Mouse (Mus musculus) brain, embryonic 14.5 days (tissue): ENCODE results near the gene Dmrtc2.

ENCODE experiments used
- CTCF ChIP-seq: fragments of 200-500 bp; IDR thresholded peaks from 2 replicates; pipeline ENCODE4 v1.5.1; 2012; ENCODE audit warnings: inconsistent platforms, mild to moderate bottlenecking, moderate library complexity, borderline replicate concordance; ENCODE audit not compliant: insufficient read depth, insufficient read length; ENCODE audit errors: extremely low read depth
- POLR2A ChIP-seq: fragments of 200-500 bp; IDR thresholded peaks from 2 replicates; pipeline ENCODE4 v1.6.1; 2012; ENCODE audit warnings: mild to moderate bottlenecking, inconsistent platforms, borderline replicate concordance; ENCODE audit not compliant: poor library complexity, insufficient read depth, insufficient read length, severe bottlenecking; ENCODE audit errors: extremely low read depth

DNA sequence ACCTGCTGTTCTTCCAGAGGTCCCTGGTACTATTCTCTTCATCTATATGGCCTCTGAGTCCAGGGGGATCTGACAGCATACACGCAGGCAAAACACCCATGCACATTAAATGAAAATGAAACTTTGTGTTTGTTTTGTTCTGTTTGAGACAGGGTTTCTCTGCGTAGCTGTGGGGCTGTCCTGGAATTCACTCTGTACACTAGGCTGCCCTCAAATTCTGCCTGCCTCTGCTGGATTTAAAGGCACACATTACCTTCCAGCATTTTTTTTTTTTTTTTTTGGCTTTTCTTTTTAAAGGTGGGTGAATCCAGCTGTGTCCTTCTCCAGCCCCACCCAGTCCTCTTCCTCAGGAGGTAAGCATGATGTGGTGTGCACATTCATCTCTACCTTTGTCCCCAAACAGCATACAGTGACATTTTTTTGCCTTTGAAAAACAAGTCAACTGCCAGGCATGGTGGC, 22.3 kb downstream of the Dmrtc2 start:
- TF ChIP-seq POLR2A (no peak), CTCF (no peak)
